Mouse (Mus musculus) layer of hippocampus, adult 9-11 months (tissue): ENCODE results near the gene Nlrp9a.
"Not testable (repeated sequence)": the region's sequence is repeated elsewhere in the genome, so short reads cannot be mapped to it uniquely, and the experiment has no call there.

Experiments used
- DNase-seq: peaks from one replicate; pipeline ENCODE4 v3.0.0; 2022

Gene Nlrp9a

DNA sequence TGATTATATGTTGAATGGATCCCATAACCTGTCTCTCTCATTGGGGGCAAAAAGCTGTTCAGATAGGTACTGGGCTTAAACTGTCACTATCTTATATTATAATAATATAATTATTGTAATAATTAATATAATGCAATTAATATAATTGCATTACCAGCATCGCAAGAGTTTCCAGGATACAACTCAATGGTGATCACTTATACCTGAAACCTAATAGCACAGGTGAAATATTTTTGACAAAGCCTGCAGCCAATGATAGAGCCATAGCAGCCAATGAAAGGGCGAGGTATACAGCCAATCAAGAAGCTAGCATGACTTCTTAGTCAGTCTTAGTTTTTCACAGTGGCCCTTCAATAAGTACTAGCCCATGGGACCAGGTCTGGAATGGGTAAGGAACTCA, at the start of gene Nlrp9a:
Gene Nlrp9a, plus strand, starts transcription at position 301 of the 400 bp plus-strand sequence.
- not testable (repeated sequence) for DNase-seq

GRCm38 (mm10) chr7:26489514-26489913, 45.3 kb upstream of the Nlrp9a start:
- not testable (repeated sequence) for DNase-seq

GRCm38 (mm10) chr7:26589077-26589476, 54.3 kb downstream of the Nlrp9a start:
- DNase-seq: no peak

GRCm38 (mm10) chr7:26589774-26590173, 55.0 kb downstream of the Nlrp9a start:
- no peak for DNase-seq

DNA sequence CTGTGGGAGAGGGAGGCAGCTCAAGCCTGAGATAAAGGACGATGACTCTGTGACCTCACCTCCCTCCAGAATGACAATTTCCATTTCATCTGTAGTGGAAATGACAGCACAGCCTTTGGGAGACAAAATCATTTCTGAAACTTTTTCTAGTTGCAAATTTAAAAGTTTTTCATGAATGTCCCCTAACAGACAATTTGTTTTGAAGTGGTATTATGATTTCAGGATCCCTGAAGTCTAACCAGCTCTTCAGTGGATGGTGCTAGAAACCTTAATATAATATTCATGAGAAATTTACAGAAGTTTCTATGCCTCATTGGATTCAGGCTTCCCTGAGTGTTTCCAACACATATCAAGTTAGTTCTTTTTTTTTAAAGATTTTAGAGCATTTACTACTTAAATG, 83.5 kb downstream of the Nlrp9a start, which contains the start of gene Vmn1r185:
Gene Vmn1r185, minus strand, starts transcription at position 101 of the 400 bp plus-strand sequence.
- DNase-seq: not testable (repeated sequence)
